Mouse (Mus musculus): Measurements from ENCODE around the gene Fabp6.

Fabp6 gene

GRCm38 (mm10) chr11:43589530-43590072 lies 11.7 kb downstream of the Fabp6 start:
- no peak for DNase-seq

- DNase-seq: peak; percentile 76 to 93
Measured at GRCm38 (mm10) chr11:43586324-43587090, 14.8 kb downstream of the Fabp6 start, which contains the start of gene 4933415A04Rik. TSS of gene 4933415A04Rik (plus strand) at chr11:43587040.

- DNase-seq: no peak
Measured at GRCm38 (mm10) chr11:43585211-43586005, 15.9 kb downstream of the Fabp6 start.

- no peak for DNase-seq
Measured at GRCm38 (mm10) chr11:43577713-43578478, 23.4 kb downstream of the Fabp6 start.

GRCm38 (mm10) chr11:43575376-43576151 lies 25.8 kb downstream of the Fabp6 start:
- DNase-seq: no peak

GRCm38 (mm10) chr11:43575061-43575375 lies 26.3 kb downstream of the Fabp6 start:
- DNase-seq: no peak

GRCm38 (mm10) chr11:43569595-43569994 lies 31.7 kb downstream of the Fabp6 start:
- peak; percentile 86 to 87 for DNase-seq

GRCm38 (mm10) chr11:43569188-43569587 lies 32.2 kb downstream of the Fabp6 start:
- DNase-seq: no peak

- DNase-seq: peak; percentile 37 to 73
Measured at GRCm38 (mm10) chr11:43568263-43568662, 33.1 kb downstream of the Fabp6 start.

GRCm38 (mm10) chr11:43566696-43567095 lies 34.6 kb downstream of the Fabp6 start:
- peak in 1 of 2 experiments; percentile 5 for DNase-seq

- no peak for DNase-seq
Measured at GRCm38 (mm10) chr11:43565852-43566251, 35.5 kb downstream of the Fabp6 start.

- DNase-seq: no peak
Measured at GRCm38 (mm10) chr11:43565414-43565813, 35.9 kb downstream of the Fabp6 start.

- DNase-seq: no peak
Measured at GRCm38 (mm10) chr11:43563654-43564244, 37.6 kb downstream of the Fabp6 start.

- DNase-seq: no peak
Measured at GRCm38 (mm10) chr11:43559515-43560292, 41.6 kb downstream of the Fabp6 start.

GRCm38 (mm10) chr11:43556538-43556937 lies 44.8 kb downstream of the Fabp6 start:
- DNase-seq: no peak

GRCm38 (mm10) chr11:43552675-43553074 lies 48.7 kb downstream of the Fabp6 start:
- no peak for DNase-seq

GRCm38 (mm10) chr11:43551756-43552155 lies 49.6 kb downstream of the Fabp6 start:
- DNase-seq: no peak

- DNase-seq: peak; percentile 88 to 92
Measured at GRCm38 (mm10) chr11:43549701-43550100, 51.6 kb downstream of the Fabp6 start.

GRCm38 (mm10) chr11:43548657-43549435 lies 52.5 kb downstream of the Fabp6 start:
- no peak for DNase-seq

GRCm38 (mm10) chr11:43548148-43548547 lies 53.2 kb downstream of the Fabp6 start:
- DNase-seq: peak; percentile 30 to 59
